Mouse (Mus musculus) hindbrain, postnatal 0 days (tissue): ENCODE data around the gene Hhipl1. TPM values are rescaled to one million over a fixed set of nuclear protein-coding genes. Genes with fewer than 3 reads are reported as not detected.
A peak's percentile ranks its signal among the peaks of the same experiment; 100 is the strongest.

ENCODE experiments used
- ATAC-seq: fragments of 200-750 bp; cut with Nextera tagmentation; 2 replicates; pipeline ENCODE4 v1.8.0; 2017; ENCODE audit warnings: mild to moderate bottlenecking, moderate TSS enrichment, moderate library complexity
- DNase-seq: peaks from one replicate; pipeline ENCODE4 v3.0.0-alpha.2; 2015; ENCODE audit warnings: low spot score
- H3K27ac ChIP-seq: fragments of 300-500 bp; sonication (generic); 2 replicates; pipeline ENCODE4 v1.5.1; 2014; ENCODE audit warnings: mild to moderate bottlenecking
- H3K27me3 ChIP-seq: fragments of 300-500 bp; sonication (generic); 2 replicates; pipeline ENCODE4 v1.6.1; 2014; ENCODE audit warnings: low read length, mixed read lengths; ENCODE audit not compliant: insufficient read depth
- H3K36me3 ChIP-seq: fragments of 300-500 bp; sonication (generic); 2 replicates; pipeline ENCODE4 v1.6.1; 2014; ENCODE audit warnings: low read length, mixed read lengths; ENCODE audit not compliant: insufficient read depth
- H3K4me1 ChIP-seq: fragments of 300-500 bp; sonication (generic); 2 replicates; pipeline ENCODE4 v1.6.1; 2014; ENCODE audit warnings: antibody characterized with exemption, low read length, mixed read lengths; ENCODE audit not compliant: insufficient read depth
- H3K4me2 ChIP-seq: fragments of 300-500 bp; sonication (generic); 2 replicates; pipeline ENCODE4 v1.6.1; 2014; ENCODE audit warnings: low read depth, mild to moderate bottlenecking, low read length, moderate library complexity, mixed read lengths
- H3K4me3 ChIP-seq: fragments of 300-500 bp; sonication (generic); 2 replicates; pipeline ENCODE4 v1.5.1; 2014; ENCODE audit warnings: low read length
- H3K9ac ChIP-seq: fragments of 300-500 bp; sonication (generic); replicated peaks from 2 replicates; pipeline ENCODE4 v1.6.1; 2014; ENCODE audit warnings: mild to moderate bottlenecking, low read length, moderate library complexity, mixed read lengths
- H3K9me3 ChIP-seq: fragments of 300-500 bp; sonication (generic); 2 replicates; pipeline ENCODE4 v1.6.1; 2016; ENCODE audit warnings: low read length, mixed read lengths
- CTCF ChIP-seq: IDR thresholded peaks from 2 replicates; pipeline ENCODE4 v1.5.1; 2016; ENCODE audit warnings: antibody characterized with exemption, control low read depth, low read depth
- WGBS: fragments of 180-500 bp; shearing (Covaris S2); extraction: QIAGEN DNeasy Blood & Tissue Kit; methylation state at CpG from one replicate; pipeline ENCODE4 v1.1.7; 2014; 5-methylcytosine and 5-hydroxymethylcytosine counted together
- polyA plus RNA-seq: library from polyadenylated mRNA; unstranded; fragments of >200 nt; fragmentation: Nextera tagmentation; extraction: Ambion mirVana; gene quantifications from 2 replicates; pipeline ENCODE4 v1.2.1, GENCODE M21; 2015
- total RNA-seq: library from RNA; depleted of rRNA; stranded (reverse); fragments of >200 nt; gene quantifications from 2 replicates; pipeline ENCODE4 v1.2.3, GENCODE M21; 2014

Gene Hhipl1
- total and polyA plus RNA-seq, 2 experiments from 2014 or later = 3.2 to 10.2 TPM

DNA sequence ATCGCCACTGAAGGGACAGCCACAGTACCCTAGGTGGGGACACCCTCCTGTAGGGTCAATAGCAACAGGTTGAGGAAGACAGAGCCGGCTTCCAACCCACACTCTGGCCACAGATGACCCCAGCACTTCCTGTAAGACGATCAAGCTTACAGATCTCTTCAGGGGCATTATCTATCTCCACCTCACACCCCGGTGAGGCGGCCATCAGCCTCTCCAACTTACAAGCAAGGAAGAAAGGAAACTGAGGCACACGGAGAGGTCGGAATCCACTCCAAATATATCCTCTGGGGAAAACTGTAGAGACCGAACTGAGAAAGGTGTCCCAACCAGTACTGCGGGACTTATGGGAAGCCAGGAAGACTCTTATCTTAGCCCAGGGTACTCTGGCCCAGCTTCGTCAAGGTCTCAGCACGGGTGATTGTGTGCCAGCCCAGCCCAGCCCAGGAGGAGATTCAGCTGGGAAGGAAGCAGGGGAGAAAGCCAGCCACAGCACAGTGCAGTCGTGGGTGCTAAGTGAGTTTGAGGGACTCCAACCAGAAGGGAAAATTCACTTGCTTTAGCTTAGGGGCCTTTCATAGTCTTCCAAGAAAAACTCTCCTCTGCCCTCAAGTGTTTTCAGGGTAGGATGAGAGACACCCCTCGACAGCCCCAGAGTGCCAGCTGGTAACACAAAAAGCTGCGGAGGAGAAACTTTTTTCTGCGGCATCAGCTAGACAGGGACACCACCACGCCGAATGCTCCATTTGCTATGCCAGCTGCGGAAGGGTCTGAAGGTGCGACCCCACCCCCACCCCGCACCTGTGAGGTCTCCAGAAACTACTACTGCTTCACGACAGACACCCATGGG, 32.4 kb upstream of the Hhipl1 start:
- Histone ChIP-seq H3K4me2 (peak overlapping the region; percentile 79), H3K27ac (peak overlapping the region; percentile 95; the same call in 1 of the 2 replicates), H3K9ac (peak overlapping the region; percentile 80), H3K4me3 (peak overlapping the region; percentile 76), H3K9me3 (no peaks in the 10 kb centered on the region), H3K27me3 (no peaks in the 10 kb centered on the region), H3K36me3 (no peaks in the 10 kb centered on the region), H3K4me1 (peaks cover 35% of the 10 kb centered on the region)
- no peak for TF ChIP-seq CTCF
- WGBS = 4% methylated on average over 21 of the region's 21 CpGs
- DNase-seq = no peak
- no peak for ATAC-seq

GRCm38 (mm10) chr12:108274313-108274595, 31.8 kb upstream of the Hhipl1 start:
- 2% methylated on average over 29 of the region's 35 CpGs for WGBS
- Histone ChIP-seq H3K4me1 (peaks cover 31% of the 10 kb centered on the region), H3K27me3 (no peaks in the 10 kb centered on the region), H3K9me3 (no peaks in the 10 kb centered on the region), H3K4me3 (peak overlapping the region; percentile 76), H3K4me2 (peak overlapping the region; percentile 79), H3K27ac (peak overlapping the region; percentile 95), H3K9ac (peak overlapping the region; percentile 80), H3K36me3 (no peaks in the 10 kb centered on the region)
- ATAC-seq = no peak
- no peak for TF ChIP-seq CTCF
- no peak for DNase-seq

DNA sequence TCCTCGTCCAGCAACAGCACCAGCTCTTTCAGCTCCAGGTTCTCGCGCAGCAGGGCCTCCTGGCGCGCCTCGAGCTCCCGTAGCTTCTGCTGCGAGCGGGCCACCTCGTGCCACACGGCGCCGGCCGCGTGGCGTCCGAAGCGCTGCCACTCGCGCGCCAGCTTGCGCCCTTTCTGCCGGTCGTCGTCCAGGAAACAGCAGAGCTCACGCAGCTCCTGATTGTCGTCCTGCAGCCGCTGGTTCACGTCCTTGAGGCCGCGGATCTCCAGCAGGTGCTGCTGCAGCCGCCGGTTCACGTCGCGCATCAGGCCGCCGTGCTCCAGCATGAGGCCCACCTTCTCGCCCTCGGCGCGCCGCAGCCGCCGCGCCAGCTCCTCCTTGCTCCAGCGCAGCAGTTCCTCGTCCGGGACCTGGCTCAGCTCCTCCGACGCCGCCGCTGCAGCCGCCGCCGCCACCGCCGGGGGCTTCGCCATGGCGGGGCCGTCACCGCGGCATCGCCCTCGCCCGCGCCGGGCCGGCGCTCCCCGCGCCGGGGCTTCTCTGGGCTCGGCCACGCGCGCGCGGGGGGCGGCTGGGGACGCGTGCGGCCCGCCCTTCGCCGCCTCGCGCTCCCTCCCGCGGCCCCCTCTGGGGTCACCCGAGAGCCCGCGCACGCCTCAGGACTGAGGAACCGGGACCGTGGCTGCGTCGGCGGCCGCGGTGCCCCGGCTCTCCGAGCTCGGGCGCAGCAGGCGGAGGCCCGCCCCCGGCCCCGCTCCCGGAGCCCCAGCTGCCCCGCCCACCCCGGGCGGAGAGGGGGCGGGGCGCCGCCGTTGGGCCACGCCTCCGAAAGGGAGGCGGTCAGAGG, 31.2 kb upstream of the Hhipl1 start, which contains the start of gene Ccdc85c:
Gene Ccdc85c (minus strand): TSS at position 765 of the 847 bp plus-strand sequence.
- H3K4me3 ChIP-seq = peak within 1 kb of the TSS; percentile 76
- no peaks in the 10 kb centered on the region for H3K36me3 ChIP-seq
- under 1% methylated on average over 87 of the region's 120 CpGs for WGBS
- ATAC-seq (0 out of 2 replicates have a peak, but pooled peaks have one; percentile 0), DNase-seq (peak; percentile 67)
- H3K4me1 ChIP-seq = peaks cover 28% of the 10 kb centered on the region
- no peaks in the 10 kb centered on the region for H3K9me3 ChIP-seq
- peak within 1 kb of the TSS; percentile 95 for H3K27ac ChIP-seq
- H3K4me2 ChIP-seq = peak within 1 kb of the TSS; percentile 79
- peak; percentile 17; the same call in 1 of the 2 replicates for TF ChIP-seq CTCF
- H3K9ac ChIP-seq = peak within 1 kb of the TSS; percentile 80
- no peaks in the 10 kb centered on the region for H3K27me3 ChIP-seq

GRCm38 (mm10) chr12:108275508-108275890, 30.6 kb upstream of the Hhipl1 start:
- Histone ChIP-seq H3K4me1 (peaks cover 27% of the 10 kb centered on the region), H3K27ac (peak overlapping the region; percentile 95), H3K27me3 (no peaks in the 10 kb centered on the region), H3K9ac (peak overlapping the region; percentile 80), H3K4me2 (peak overlapping the region; percentile 79), H3K9me3 (no peaks in the 10 kb centered on the region), H3K4me3 (peak overlapping the region; percentile 76), H3K36me3 (no peaks in the 10 kb centered on the region)
- ATAC-seq (peak; percentile 96), DNase-seq (peak; percentile 99)
- WGBS = 3% methylated on average over 30 of the region's 37 CpGs
- TF ChIP-seq CTCF = no peak

DNA sequence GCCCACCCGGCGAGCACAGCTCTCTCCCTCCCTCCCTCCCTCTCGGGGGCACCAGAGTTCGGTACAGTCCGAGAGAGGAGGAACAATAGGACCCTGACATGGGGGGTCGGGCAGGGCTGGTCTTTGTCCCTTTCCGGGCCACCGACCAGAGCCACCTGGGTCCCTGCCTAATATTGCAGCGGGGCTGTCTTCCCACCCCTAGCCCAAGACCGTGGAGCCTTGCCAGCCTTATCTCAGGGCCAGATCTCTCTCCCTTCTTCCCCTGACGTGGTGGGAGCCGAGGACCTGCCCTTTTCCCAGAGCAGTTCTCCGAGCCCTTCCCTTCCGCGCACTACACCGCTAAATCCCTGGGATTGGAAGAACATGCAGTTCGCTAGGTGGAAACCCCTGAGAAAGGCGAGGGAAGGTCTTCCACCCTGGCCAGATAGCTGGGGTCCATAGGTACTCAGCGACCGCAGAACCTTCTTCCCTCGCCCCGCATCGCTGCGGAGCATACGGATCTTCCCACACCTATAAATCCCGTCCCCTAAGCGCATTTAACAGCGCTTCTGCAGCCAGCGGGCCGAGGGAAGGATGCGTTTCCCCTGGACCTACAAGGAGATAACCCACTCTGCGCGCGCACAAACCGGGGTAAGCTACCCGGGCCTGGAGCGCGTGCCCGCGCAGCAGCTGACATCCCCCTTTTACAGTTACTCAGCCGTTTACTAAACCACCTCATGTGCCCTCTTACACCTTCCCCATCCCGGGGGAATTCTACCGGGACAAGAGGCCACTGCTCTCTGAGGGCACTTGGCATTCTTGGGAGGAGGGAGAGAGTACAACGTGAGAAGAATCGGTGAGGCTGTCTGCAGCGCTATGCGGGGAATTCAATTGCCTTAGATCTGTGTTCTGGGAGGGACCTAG, 29.9 kb upstream of the Hhipl1 start:
- H3K4me1 ChIP-seq = peaks cover 26% of the 10 kb centered on the region
- no peak for ATAC-seq
- peak overlapping the region; percentile 95 for H3K27ac ChIP-seq
- H3K36me3 ChIP-seq = no peaks in the 10 kb centered on the region
- H3K27me3 ChIP-seq = no peaks in the 10 kb centered on the region
- DNase-seq = peak; percentile 79
- peak overlapping the region; percentile 79 for H3K4me2 ChIP-seq
- no peak for TF ChIP-seq CTCF
- H3K4me3 ChIP-seq = peak overlapping the region; percentile 76
- peak overlapping the region; percentile 61 for H3K9ac ChIP-seq
- under 1% methylated on average over 44 of the region's 47 CpGs for WGBS
- H3K9me3 ChIP-seq = no peaks in the 10 kb centered on the region

- 2% methylated on average over 12 of the region's 12 CpGs for WGBS
- DNase-seq (peak; percentile 63), ATAC-seq (no peak)
- Histone ChIP-seq H3K27me3 (no peaks in the 10 kb centered on the region), H3K4me2 (peak overlapping the region; percentile 79), H3K4me1 (peaks cover 14% of the 10 kb centered on the region), H3K27ac (peak overlapping the region; percentile 95), H3K36me3 (no peaks in the 10 kb centered on the region), H3K4me3 (0 out of 2 replicates have a peak overlapping the region, but pooled peaks have one; percentile 76), H3K9me3 (no peaks in the 10 kb centered on the region), H3K9ac (no peak overlapping the region)
- peak; percentile 41 for TF ChIP-seq CTCF
Measured at GRCm38 (mm10) chr12:108277341-108277841, 28.7 kb upstream of the Hhipl1 start.
